Mouse (Mus musculus): ENCODE results near the gene Apba2.

DNA sequence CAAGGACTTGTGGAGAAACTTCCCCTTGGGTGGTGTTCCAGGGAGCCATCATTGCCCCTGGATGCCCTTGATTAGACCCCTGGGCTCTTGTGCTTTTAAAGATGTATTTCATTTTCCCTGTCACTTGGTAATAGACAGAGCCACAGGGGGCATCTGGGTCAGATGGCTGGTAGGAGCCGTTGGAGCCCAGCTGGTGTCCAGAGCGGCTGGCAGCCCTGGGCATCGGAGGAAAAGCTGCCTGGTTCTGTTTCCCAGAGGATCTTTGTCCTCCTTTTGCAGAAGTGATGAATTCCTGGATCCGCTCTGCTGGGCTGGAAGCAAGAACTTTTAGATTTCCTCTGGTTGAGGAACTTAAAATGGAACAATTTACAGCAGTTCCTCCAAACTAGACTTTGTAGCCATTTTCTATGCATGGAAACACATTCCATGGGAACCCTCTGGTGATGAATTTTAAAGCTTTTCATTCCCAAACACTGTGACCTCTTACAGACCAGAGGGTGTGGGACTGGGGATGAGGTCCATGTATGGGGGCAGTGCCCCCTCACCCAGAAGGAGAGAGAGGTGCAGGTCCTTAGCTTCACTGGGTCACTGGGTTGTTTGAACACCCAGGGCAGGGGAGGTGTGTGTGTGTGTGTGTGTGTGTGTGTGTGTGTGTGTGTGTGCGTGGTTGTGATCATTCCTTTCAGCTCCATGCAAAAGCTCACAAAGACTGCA is 20.3 kb downstream of the Apba2 start:
- TF ChIP-seq CTCF (IDR thresholded peaks at IDR 0.05; ENCODE audit: low read depth, low read length): no peak
- TF ChIP-seq POLR2AphosphoS5 (IDR thresholded peaks at IDR 0.05; ENCODE audit: insufficient replicate concordance, low read depth, low read length): no peak
- no peak for TF ChIP-seq GATA1 (IDR thresholded peaks at IDR 0.05; ENCODE audit: borderline replicate concordance, low read length)
- TF ChIP-seq TAL1 (conservative IDR thresholded peaks at IDR 0.05; ENCODE audit: low read depth, low read length): no peak
- no peak for TF ChIP-seq GATA2 (IDR thresholded peaks at IDR 0.05; ENCODE audit: borderline replicate concordance, low read depth, low read length)

All from G1E (cell line).